Mouse (Mus musculus): ENCODE measurements around the gene Gm9970. TPM values are rescaled to one million over a fixed set of nuclear protein-coding genes. Genes with fewer than 3 reads are reported as not detected.

The Gm9970 gene
- polyA plus RNA-seq, 1 experiment = not detected

DNA sequence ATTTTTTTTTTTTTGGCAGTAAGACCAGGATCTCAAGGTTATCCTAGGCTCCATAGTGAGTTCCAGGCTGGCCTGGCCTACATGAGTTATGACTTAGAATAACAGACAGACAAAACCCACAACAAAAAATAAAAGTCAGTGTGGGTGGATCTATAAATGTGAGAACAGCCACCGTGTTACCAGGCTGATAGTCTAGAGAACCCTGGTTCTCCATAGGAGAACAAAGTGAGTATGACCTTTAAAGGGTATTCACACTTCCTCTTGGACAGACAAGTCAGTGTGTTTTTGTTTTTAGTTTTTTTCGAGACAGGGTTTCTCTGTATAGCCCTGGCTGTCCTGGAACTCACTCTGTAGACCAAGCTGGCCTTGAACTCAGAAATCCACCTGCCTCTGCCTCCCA is 14.9 kb upstream of the Gm9970 start:
- H3K9me3 ChIP-seq = no peaks in the 10 kb centered on the region
- H3K4me1 ChIP-seq = peaks cover 50% of the 10 kb centered on the region
- H3K36me3 ChIP-seq (replicated peaks; ENCODE audit: low read length) = peaks cover 93% of the 10 kb centered on the region
- TF ChIP-seq GATA1 (IDR thresholded peaks at IDR 0.05; ENCODE audit: borderline replicate concordance, low read length) (no peak), FLI1 (IDR thresholded peaks at IDR 0.05; ENCODE audit: low read length) (no peak)
- no peaks in the 10 kb centered on the region for H3K27me3 ChIP-seq (replicated peaks)
- H3K4me3 ChIP-seq (replicated peaks) = no peak overlapping the region

DNA sequence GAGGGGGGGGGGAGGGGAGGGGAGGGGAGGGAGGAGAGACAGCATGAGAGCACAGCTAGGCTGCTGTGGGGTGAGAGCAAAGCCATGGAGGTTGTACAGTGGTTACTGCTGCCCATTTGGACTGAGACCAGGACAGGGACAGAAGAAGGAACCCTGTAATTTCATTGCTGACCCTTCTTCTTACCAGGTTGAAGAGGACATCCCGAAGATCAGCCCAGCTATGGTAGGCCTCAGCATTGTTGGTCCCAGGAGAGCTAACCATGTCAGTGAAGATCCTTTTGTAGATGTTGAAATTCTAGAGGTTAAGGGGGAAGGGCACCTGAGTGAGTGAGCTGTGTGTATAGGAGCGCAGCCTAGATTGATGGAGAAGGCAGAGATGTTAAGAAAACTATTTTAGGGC is 14.3 kb upstream of the Gm9970 start:
- no peak for TF ChIP-seq GATA1 (IDR thresholded peaks at IDR 0.05; ENCODE audit: borderline replicate concordance, low read length)
- Histone ChIP-seq H3K27me3 (replicated peaks) (no peaks in the 10 kb centered on the region), H3K4me3 (replicated peaks) (no peak overlapping the region), H3K4me1 (peaks cover 49% of the 10 kb centered on the region), H3K36me3 (replicated peaks; ENCODE audit: low read length) (peaks cover 93% of the 10 kb centered on the region), H3K9me3 (no peaks in the 10 kb centered on the region)

DNA sequence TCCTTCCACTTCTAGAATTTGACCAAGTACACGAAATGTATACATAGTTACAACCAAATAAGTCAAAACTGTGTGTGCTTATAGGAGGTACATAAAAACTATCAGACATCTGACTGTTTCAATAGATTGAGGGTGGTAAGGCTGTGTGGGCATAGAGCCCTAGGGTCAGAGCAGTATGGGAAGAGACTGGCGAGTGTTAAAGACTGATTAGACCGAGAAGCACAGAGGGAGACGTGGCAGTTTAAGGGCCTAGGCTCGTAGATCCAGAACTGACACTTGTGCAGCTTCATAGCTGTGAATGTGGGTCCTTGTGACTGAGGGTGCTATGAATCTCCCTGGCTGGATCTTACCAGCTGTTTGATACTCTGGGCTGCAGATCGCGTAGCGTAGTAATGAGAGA is 13.9 kb upstream of the Gm9970 start:
- Histone ChIP-seq H3K4me3 (replicated peaks) (no peak overlapping the region), H3K27me3 (replicated peaks) (no peaks in the 10 kb centered on the region), H3K9me3 (no peaks in the 10 kb centered on the region), H3K4me1 (peaks cover 44% of the 10 kb centered on the region), H3K36me3 (replicated peaks; ENCODE audit: low read length) (peaks cover 93% of the 10 kb centered on the region)
- TF ChIP-seq FLI1 (IDR thresholded peaks at IDR 0.05; ENCODE audit: low read length) (no peak), GATA1 (IDR thresholded peaks at IDR 0.05; ENCODE audit: borderline replicate concordance, low read length) (no peak)

DNA sequence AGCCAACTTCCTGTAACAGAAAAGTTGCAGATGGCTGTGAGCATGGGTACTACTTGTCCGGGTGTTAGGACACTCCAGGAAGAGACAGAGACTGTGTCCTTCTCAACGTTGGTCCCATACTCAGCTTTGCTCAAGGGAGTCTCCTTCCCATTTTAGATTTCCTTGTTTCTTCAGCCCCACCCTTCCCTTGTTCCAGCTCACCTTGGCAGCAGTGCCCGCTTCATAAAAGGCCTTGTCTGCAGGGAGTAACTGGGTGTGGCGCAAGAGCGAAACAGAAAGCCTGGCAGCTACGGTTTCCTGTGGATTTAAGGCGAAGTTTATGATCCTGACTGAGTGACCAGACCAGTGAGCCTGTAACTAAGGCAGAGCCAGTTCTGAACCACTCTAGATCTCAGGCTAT is 13.4 kb upstream of the Gm9970 start:
- TF ChIP-seq GATA1 (IDR thresholded peaks at IDR 0.05; ENCODE audit: borderline replicate concordance, low read length) = no peak
- no peak for TF ChIP-seq FLI1 (IDR thresholded peaks at IDR 0.05; ENCODE audit: low read length)
- Histone ChIP-seq H3K36me3 (replicated peaks; ENCODE audit: low read length) (peaks cover 93% of the 10 kb centered on the region), H3K9me3 (no peaks in the 10 kb centered on the region), H3K4me3 (replicated peaks) (no peak overlapping the region), H3K27me3 (replicated peaks) (no peaks in the 10 kb centered on the region), H3K4me1 (peaks cover 40% of the 10 kb centered on the region)

DNA sequence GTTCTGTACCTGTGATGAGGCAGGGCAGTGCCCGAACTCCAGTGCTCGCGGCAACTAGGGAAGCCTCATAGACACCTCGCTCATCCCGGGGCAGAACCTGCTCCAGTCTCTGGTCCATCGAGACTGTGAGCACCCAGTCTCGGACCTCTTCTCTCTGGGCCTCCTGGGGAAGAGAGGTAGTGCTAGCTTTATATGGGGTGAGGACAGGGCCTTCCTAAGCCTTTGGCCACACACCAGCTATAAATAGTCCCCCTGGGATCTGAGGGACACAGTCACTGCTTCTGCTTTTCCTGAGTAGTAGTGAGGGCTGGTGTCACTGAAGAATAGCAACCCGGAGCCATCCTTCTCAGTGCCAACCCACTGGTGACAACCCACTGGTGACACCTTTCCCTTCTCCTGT is 12.8 kb upstream of the Gm9970 start:
- peaks cover 34% of the 10 kb centered on the region for H3K4me1 ChIP-seq
- TF ChIP-seq GATA1 (IDR thresholded peaks at IDR 0.05; ENCODE audit: borderline replicate concordance, low read length) (no peak), FLI1 (IDR thresholded peaks at IDR 0.05; ENCODE audit: low read length) (no peak)
- peaks cover 93% of the 10 kb centered on the region for H3K36me3 ChIP-seq (replicated peaks; ENCODE audit: low read length)
- no peaks in the 10 kb centered on the region for H3K9me3 ChIP-seq
- no peaks in the 10 kb centered on the region for H3K27me3 ChIP-seq (replicated peaks)
- no peak overlapping the region for H3K4me3 ChIP-seq (replicated peaks)

DNA sequence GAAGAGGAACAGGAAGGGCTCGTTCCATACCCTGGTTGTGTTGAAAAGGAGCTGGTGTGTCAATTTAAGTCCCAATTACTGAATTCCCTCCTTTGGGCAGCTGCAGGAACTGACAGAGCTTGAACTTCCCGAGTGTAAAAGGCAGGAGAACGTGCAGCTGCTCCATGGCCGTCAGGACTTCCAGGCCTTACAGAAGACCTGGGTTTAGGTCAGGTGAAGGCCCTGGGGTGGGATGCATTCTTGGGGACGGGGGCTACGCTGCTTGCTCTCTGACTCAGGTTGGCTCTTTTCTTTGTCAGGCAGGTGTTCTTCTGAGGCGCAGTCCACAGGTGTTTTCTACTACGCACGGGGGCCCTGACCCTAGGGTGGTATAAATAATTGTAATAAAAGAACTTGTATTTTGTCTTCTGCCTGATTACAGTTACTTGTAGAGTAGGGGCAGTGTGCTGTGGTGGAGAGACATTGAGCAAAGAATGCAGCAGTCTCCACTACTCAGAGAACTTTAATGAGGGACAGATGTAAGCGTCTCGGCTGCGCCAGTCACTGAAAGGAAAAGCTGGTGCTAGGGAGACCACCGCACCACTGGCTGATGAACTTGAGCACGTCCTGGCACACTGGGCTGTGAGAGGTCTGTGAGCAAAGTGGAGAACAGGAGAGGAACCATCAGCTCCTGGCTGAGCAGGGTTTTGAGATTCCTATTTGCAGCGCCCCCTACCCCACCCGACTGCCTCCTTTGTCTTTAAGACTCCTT is 11.9 kb upstream of the Gm9970 start:
- Histone ChIP-seq H3K4me1 (peaks cover 37% of the 10 kb centered on the region), H3K9me3 (no peaks in the 10 kb centered on the region), H3K36me3 (replicated peaks; ENCODE audit: low read length) (peaks cover 96% of the 10 kb centered on the region), H3K27me3 (replicated peaks) (no peaks in the 10 kb centered on the region), H3K4me3 (replicated peaks) (no peak overlapping the region)
- TF ChIP-seq FLI1 (IDR thresholded peaks at IDR 0.05; ENCODE audit: low read length) (no peak), GATA1 (IDR thresholded peaks at IDR 0.05; ENCODE audit: borderline replicate concordance, low read length) (no peak)

DNA sequence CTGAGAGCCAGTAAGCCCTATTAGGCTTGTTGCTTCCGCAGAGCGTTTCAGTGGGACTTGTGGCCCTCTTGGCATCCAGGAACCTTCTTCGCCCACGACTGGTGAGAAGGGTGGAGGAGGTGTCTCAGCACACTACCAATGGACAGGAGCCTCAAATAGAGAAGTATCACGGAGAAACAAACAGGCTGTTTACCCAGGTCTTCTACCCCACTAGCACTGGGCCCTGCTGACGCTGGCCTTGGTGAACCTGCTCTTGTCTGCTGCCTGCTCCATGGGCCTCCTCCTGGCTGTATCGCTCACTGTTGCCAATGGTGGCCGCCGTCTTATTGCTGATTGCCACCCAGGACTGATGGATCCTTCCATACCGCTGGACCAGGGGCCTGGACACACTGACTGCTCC is 11.1 kb upstream of the Gm9970 start:
- Histone ChIP-seq H3K9me3 (no peaks in the 10 kb centered on the region), H3K36me3 (replicated peaks; ENCODE audit: low read length) (peaks cover 96% of the 10 kb centered on the region), H3K4me1 (peaks cover 39% of the 10 kb centered on the region), H3K4me3 (replicated peaks) (no peak overlapping the region), H3K27me3 (replicated peaks) (no peaks in the 10 kb centered on the region)
- TF ChIP-seq FLI1 (IDR thresholded peaks at IDR 0.05; ENCODE audit: low read length) = no peak
- TF ChIP-seq GATA1 (IDR thresholded peaks at IDR 0.05; ENCODE audit: borderline replicate concordance, low read length) = no peak

DNA sequence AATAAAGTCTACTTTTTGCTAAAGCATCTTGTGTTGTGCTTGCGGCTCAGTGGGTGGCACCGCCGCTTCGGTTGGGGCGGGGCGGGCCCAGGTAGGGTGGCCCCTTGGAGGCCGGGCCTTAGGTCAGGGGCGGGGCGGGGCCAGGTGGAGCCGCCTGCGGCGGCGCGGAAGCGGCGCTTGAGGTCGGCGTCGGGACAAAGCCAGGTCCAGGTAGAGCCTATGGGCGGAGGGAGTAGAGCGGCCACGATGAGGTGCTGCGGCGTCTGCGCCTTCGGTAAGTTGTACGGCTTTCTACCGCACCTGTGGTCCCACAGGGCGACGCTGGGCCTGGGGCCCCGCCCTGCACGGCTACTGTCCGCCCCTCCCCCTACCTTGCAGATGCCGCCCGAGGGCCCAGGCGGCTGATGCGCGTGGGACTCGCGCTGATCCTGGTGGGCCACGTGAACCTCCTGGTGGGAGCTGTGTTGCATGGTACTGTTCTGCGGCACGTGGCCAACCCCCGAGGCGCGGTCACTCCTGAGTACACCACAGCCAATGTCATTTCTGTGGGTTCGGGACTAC is 10.6 kb upstream of the Gm9970 start, which contains the start of gene Krtcap3:
Gene Krtcap3, plus strand, starts transcription at position 151 of the 561 bp plus-strand sequence.
- Histone ChIP-seq H3K4me1 (peaks cover 39% of the 10 kb centered on the region), H3K36me3 (replicated peaks; ENCODE audit: low read length) (peaks cover 98% of the 10 kb centered on the region), H3K9me3 (no peaks in the 10 kb centered on the region), H3K4me3 (replicated peaks) (peak within 1 kb of the TSS; percentile 10), H3K27me3 (replicated peaks) (no peaks in the 10 kb centered on the region)
- TF ChIP-seq FLI1 (IDR thresholded peaks at IDR 0.05; ENCODE audit: low read length) = no peak
- no peak for TF ChIP-seq GATA1 (IDR thresholded peaks at IDR 0.05; ENCODE audit: borderline replicate concordance, low read length)

DNA sequence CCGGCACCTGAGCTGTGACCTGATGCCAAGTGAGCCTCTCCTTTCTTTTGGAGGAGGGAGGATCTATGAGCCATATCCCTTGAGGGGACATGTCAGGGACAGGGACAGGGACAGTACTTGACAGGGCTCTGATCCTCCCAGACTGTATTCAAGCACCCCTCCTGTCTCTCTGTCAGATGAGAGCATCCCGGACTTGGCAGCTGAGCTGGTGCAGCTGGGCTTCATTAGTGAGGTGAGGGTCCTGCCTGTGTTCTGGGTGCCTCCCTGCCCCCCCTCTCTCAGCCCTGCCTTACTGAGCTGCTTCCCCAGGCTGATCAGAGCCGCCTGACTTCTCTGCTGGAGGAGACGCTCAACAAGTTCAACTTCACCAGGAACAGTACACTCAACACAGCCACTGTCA is 9.7 kb upstream of the Gm9970 start:
- Histone ChIP-seq H3K36me3 (replicated peaks; ENCODE audit: low read length) (peaks cover 99% of the 10 kb centered on the region), H3K4me3 (replicated peaks) (no peak overlapping the region), H3K4me1 (peaks cover 44% of the 10 kb centered on the region), H3K27me3 (replicated peaks) (no peaks in the 10 kb centered on the region), H3K9me3 (no peaks in the 10 kb centered on the region)
- TF ChIP-seq GATA1 (IDR thresholded peaks at IDR 0.05; ENCODE audit: borderline replicate concordance, low read length) (no peak), FLI1 (IDR thresholded peaks at IDR 0.05; ENCODE audit: low read length) (no peak)

DNA sequence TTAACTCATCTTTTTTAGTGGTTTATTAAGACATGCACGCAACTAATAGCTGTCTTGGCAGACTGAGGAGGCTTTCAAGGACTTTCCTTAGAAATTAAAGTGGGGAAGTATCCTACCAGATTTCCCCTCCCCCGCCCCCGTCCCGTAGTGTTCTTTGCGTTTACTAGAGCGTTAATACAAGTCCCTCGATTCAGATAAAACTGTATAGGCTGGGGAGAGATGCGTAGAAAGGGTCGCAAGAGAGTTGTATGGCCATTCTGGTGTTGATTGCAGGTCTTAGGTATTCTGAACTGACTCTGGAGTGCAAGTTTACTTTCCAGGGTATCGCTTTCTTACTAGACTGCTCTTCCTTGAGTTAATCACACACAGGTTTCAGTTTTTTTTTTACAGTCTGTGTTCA is 1.2 kb upstream of the Gm9970 start:
- Histone ChIP-seq H3K27me3 (replicated peaks) (peaks cover 1% of the 10 kb centered on the region), H3K9me3 (peaks cover 2% of the 10 kb centered on the region), H3K36me3 (replicated peaks; ENCODE audit: low read length) (peaks cover 43% of the 10 kb centered on the region), H3K4me1 (peaks cover 38% of the 10 kb centered on the region), H3K4me3 (replicated peaks) (peak overlapping the region; percentile 95)
- TF ChIP-seq FLI1 (IDR thresholded peaks at IDR 0.05; ENCODE audit: low read length) (no peak), GATA1 (IDR thresholded peaks at IDR 0.05; ENCODE audit: borderline replicate concordance, low read length) (no peak)

All from megakaryocyte, embryonic 14.5 days (primary cell).